Mouse (Mus musculus): ENCODE measurements around the gene Rragc.

DNA sequence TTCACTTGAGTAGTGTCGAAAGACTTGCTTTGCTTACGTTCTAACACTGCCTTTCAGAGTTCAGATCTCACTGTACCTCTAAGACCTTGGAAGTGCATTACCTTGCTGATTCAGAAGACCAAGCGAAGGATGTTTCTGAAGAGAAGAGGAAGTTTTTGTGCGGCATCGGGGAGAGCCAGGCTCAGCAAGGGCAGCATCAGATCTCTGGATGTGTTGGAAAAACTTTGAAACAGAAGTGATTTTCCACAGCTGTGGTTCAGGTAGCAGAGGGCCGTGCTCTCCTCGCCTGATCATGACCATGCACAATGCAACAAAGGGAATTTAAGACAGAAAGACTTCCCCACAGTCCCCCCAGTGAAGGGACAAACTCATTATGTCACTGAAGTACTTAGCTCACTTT, 18.8 kb downstream of the Rragc start:
- no peak for TF ChIP-seq CTCF (IDR thresholded peaks at IDR 0.05; ENCODE audit: low read depth)
- TF ChIP-seq EP300 (IDR thresholded peaks at IDR 0.05; ENCODE audit: low read depth) = no peak

Data from heart, postnatal 0 days (tissue).